Mouse (Mus musculus) central nervous system, embryonic 18 days (tissue): ENCODE results near the gene Ptafr. TPM values are rescaled to one million over a fixed set of nuclear protein-coding genes. Genes with fewer than 3 reads are reported as not detected.

Source experiments
- polyA plus RNA-seq: library from polyadenylated mRNA; depleted of rRNA; stranded (reverse); fragments of >200 nt; gene quantifications from 2 replicates; pipeline ENCODE4 v1.2.3, GENCODE M21; 2012; rRNA removed

The Ptafr gene
- polyA plus RNA-seq = 0.32 and 0.35 TPM in 2 replicates

DNA sequence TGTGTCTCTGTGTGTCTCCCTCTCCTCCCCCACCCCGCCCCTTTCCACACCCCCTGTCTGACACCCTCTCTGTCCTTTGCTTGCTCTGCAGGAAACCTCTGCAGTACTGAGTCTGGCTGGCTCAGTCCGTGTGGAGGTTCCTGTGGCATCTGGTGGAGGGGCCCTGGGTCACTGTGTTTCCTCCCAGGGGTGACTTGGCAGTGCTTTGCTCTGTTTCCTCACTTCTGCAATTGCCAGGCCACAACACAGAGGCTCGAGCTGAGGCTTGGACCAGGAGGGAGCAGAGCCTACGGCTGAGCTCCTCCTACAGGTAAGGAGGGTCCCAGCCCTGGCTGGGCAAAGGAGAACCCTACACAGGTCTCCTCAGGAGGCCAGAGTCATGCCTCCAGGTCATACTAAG is at the start of gene Ptafr:
Gene Ptafr, plus strand, starts transcription at position 103 of the 400 bp plus-strand sequence.

GRCm38 (mm10) chr4:132532981-132533916 is 30.6 kb upstream of the Ptafr start, which contains the start of gene Atpif1:
Gene Atpif1, minus strand, starts transcription at chr4:132533659.

GRCm38 (mm10) chr4:132535406-132536121 is 28.3 kb upstream of the Ptafr start, which contains the start of gene Dnajc8:
Gene Dnajc8, plus strand, starts transcription at chr4:132535550.

Other genes with a start within 250 kb of the Ptafr start
- gene Trnau1ap, start 234.5 kb upstream of the Ptafr start, polyA plus RNA-seq = 25.1 and 25.8 TPM in 2 replicates
- gene Rcc1, start 210.5 kb upstream of the Ptafr start, polyA plus RNA-seq = 14.2 and 15.0 TPM in 2 replicates
- 7.2 and 7.6 TPM in 2 replicates for gene Phactr4, start 141.6 kb upstream of the Ptafr start, polyA plus RNA-seq
- 5.1 and 5.5 TPM in 2 replicates for gene Med18, start 100.1 kb upstream of the Ptafr start, polyA plus RNA-seq
- 4.8 and 5.4 TPM in 2 replicates for gene Sesn2, start 53.6 kb upstream of the Ptafr start, polyA plus RNA-seq
- gene Atpif1, start 30.4 kb upstream of the Ptafr start, polyA plus RNA-seq = 1,218 and 1,264 TPM in 2 replicates
- gene Dnajc8, start 28.5 kb upstream of the Ptafr start, polyA plus RNA-seq = 111 and 118 TPM in 2 replicates
- 23.3 and 24.0 TPM in 2 replicates for gene Eya3, start 74.9 kb downstream of the Ptafr start, polyA plus RNA-seq
- 5.0 and 5.6 TPM in 2 replicates for gene Xkr8, start 168.5 kb downstream of the Ptafr start, polyA plus RNA-seq
- gene Smpdl3b, start 193.2 kb downstream of the Ptafr start, polyA plus RNA-seq = 0.74 and 0.90 TPM in 2 replicates
- gene Rpa2, start 204.3 kb downstream of the Ptafr start, polyA plus RNA-seq = 28.2 and 31.2 TPM in 2 replicates
- gene Themis2, start 232.3 kb downstream of the Ptafr start, polyA plus RNA-seq = 0.35 and 0.39 TPM in 2 replicates